Mouse (Mus musculus) CH12.LX (cell line): ENCODE measurements at regions not wholly inside any gene's neighbourhood (a gene's known extent, or its start where the extent isn't known, plus 50 kb on each side); places are given as distances from the start of the nearest gene placed in this dataset.

ENCODE experiments used
- DNase-seq: peaks from one replicate; pipeline ENCODE4 v3.0.0-alpha.2; 2013; ENCODE audit errors: extremely low read depth
- H3K27ac ChIP-seq: 2 replicates; pipeline ENCODE4 v1.5.1; 2012; ENCODE audit warnings: low read depth, mild to moderate bottlenecking, control low read depth, moderate library complexity; ENCODE audit not compliant: insufficient read depth
- H3K27me3 ChIP-seq: replicated peaks from 2 replicates; pipeline ENCODE3; 2012; ENCODE audit warnings: inconsistent platforms
- H3K36me3 ChIP-seq, 2 experiments: replicated peaks in 1 of 2; 2 replicates each; pipeline versions ENCODE3 to v1.6.1; 2012; ENCODE audit warnings: inconsistent platforms in 1 of 2, low read length in 1 of 2, mild to moderate bottlenecking in 1 of 2, mixed read lengths in 1 of 2, moderate library complexity in 1 of 2; ENCODE audit not compliant: control insufficient read depth in 1 of 2, insufficient read depth in 1 of 2
- H3K4me1 ChIP-seq, 2 experiments: 2 replicates each; pipeline ENCODE4 v1.6.1; 2012; ENCODE audit warnings: inconsistent platforms in 1 of 2, moderate library complexity in 1 of 2; ENCODE audit not compliant: insufficient read depth in 2 of 2, control insufficient read depth in 1 of 2
- H3K4me2 ChIP-seq: 2 replicates; pipeline ENCODE4 v1.6.1; 2012; ENCODE audit warnings: low read depth, mild to moderate bottlenecking, control low read depth; ENCODE audit not compliant: poor library complexity, insufficient read depth, severe bottlenecking
- H3K4me3 ChIP-seq, 3 experiments: fragments of 150-350 bp in 1 of 3; sonication (generic) in 1 of 3; replicated peaks in 1 of 3; 2 replicates each; pipeline versions ENCODE3 to v1.5.1; 2011 to 2012; ENCODE audit warnings: low read depth in 2 of 3, low read length in 2 of 3, mild to moderate bottlenecking in 2 of 3, moderate library complexity in 2 of 3, control low read depth in 1 of 3, improper control_type of control experiment in 1 of 3, inconsistent platforms in 1 of 3, mixed read lengths in 1 of 3; ENCODE audit not compliant: poor library complexity in 1 of 3
- H3K79me2 ChIP-seq: replicated peaks from 2 replicates; pipeline ENCODE4 v1.6.1; 2012; ENCODE audit warnings: mild to moderate bottlenecking, moderate library complexity; ENCODE audit not compliant: control insufficient read depth, poor library complexity, insufficient read depth, severe bottlenecking; ENCODE audit errors: extremely low read depth
- H3K9ac ChIP-seq: 2 replicates; pipeline ENCODE4 v1.6.1; 2012; ENCODE audit warnings: low read depth, mild to moderate bottlenecking, control low read depth, moderate library complexity; ENCODE audit not compliant: insufficient read depth
- H3K9me3 ChIP-seq: replicated peaks from 2 replicates; pipeline ENCODE3; 2012; ENCODE audit warnings: low read length, inconsistent platforms, mixed read lengths
- CHD1 ChIP-seq: IDR thresholded peaks from 2 replicates; pipeline ENCODE4 v1.6.1; 2012; ENCODE audit warnings: low read depth, low read length, improper control_type of control experiment, inconsistent platforms
- CTCF ChIP-seq, 2 experiments: IDR thresholded peaks in 1 of 2; conservative IDR thresholded peaks in 1 of 2; 2 replicates each; pipeline ENCODE4 v1.5.1; 2011 to 2012; ENCODE audit warnings: low read depth in 2 of 2, low read length in 2 of 2, improper control_type of control experiment in 1 of 2, inconsistent platforms in 1 of 2, mild to moderate bottlenecking in 1 of 2, moderate library complexity in 1 of 2
- E2F4 ChIP-seq: IDR thresholded peaks from 2 replicates; pipeline ENCODE4 v1.6.1; 2011; ENCODE audit warnings: low read depth, low read length, improper control_type of control experiment; ENCODE audit not compliant: insufficient replicate concordance
- EP300 ChIP-seq: IDR thresholded peaks from 2 replicates; pipeline ENCODE4 v1.6.1; 2011; ENCODE audit warnings: low read length, improper control_type of control experiment
- HCFC1 ChIP-seq: IDR thresholded peaks from 2 replicates; pipeline ENCODE4 v1.6.1; 2012; ENCODE audit warnings: low read depth, mild to moderate bottlenecking, inconsistent platforms, low read length, improper control_type of control experiment
- JUN ChIP-seq: IDR thresholded peaks from 2 replicates; pipeline ENCODE4 v1.6.1; 2011; ENCODE audit warnings: low read depth, mild to moderate bottlenecking, low read length, improper control_type of control experiment, moderate library complexity; ENCODE audit not compliant: insufficient read depth
- JUND ChIP-seq: conservative IDR thresholded peaks from 2 replicates; pipeline ENCODE4 v1.6.1; 2011; ENCODE audit warnings: low read depth, low read length, improper control_type of control experiment
- KAT2A ChIP-seq: IDR thresholded peaks from 2 replicates; pipeline ENCODE4 v1.6.1; 2012; ENCODE audit warnings: low read length, improper control_type of control experiment, inconsistent platforms; ENCODE audit not compliant: insufficient replicate concordance
- MAZ ChIP-seq: IDR thresholded peaks from 2 replicates; pipeline ENCODE4 v1.6.1; 2012; ENCODE audit warnings: low read depth, mild to moderate bottlenecking, inconsistent platforms, low read length, improper control_type of control experiment, moderate library complexity
- NRF1 ChIP-seq: IDR thresholded peaks from 2 replicates; pipeline ENCODE4 v1.6.1; 2014; ENCODE audit warnings: low read depth, mild to moderate bottlenecking, inconsistent platforms, low read length, improper control_type of control experiment, moderate library complexity
- POLR2AphosphoS2 ChIP-seq: IDR thresholded peaks from 2 replicates; pipeline ENCODE4 v1.6.1; 2011; ENCODE audit warnings: low read depth, low read length, improper control_type of control experiment
- RAD21 ChIP-seq: IDR thresholded peaks from 2 replicates; pipeline ENCODE4 v1.6.1; 2011; ENCODE audit warnings: low read depth, mild to moderate bottlenecking, low read length, improper control_type of control experiment, moderate library complexity
- RCOR1 ChIP-seq: conservative IDR thresholded peaks from 2 replicates; pipeline ENCODE4 v1.6.1; 2012; ENCODE audit warnings: low read depth, mild to moderate bottlenecking, inconsistent platforms, low read length, improper control_type of control experiment
- TBP ChIP-seq: conservative IDR thresholded peaks from 2 replicates; pipeline ENCODE4 v1.6.1; 2011; ENCODE audit warnings: low read depth, low read length, improper control_type of control experiment
- TCF12 ChIP-seq: IDR thresholded peaks from 2 replicates; pipeline ENCODE4 v1.6.1; 2014; ENCODE audit warnings: low read depth, mild to moderate bottlenecking, inconsistent platforms, low read length, improper control_type of control experiment
- USF1 ChIP-seq: IDR thresholded peaks from 2 replicates; pipeline ENCODE4 v1.6.1; 2014; ENCODE audit warnings: low read depth, mild to moderate bottlenecking, inconsistent platforms, low read length, improper control_type of control experiment
- ZC3H11A ChIP-seq: IDR thresholded peaks from 2 replicates; pipeline ENCODE4 v1.6.1; 2012; ENCODE audit warnings: low read depth, mild to moderate bottlenecking, inconsistent platforms, low read length, improper control_type of control experiment
- ZMIZ1 ChIP-seq: IDR thresholded peaks from 2 replicates; pipeline ENCODE4 v1.6.1; 2012; ENCODE audit warnings: low read depth, mild to moderate bottlenecking, inconsistent platforms, low read length, improper control_type of control experiment
- dilution Hi-C: fragments of 300-500 bp; cut with MboI; formaldehyde crosslinking; loops from 2 replicates; pipeline ENCODE4 v1.14.3; 2020; ENCODE audit warnings: low sequenced_read_pairs; ENCODE audit not compliant: extremely low pct_unique_long_range_greater_than_20kb, extremely low pct_ligation_motif_present
- in situ Hi-C: fragments of 300-500 bp; cut with MboI; formaldehyde crosslinking; loops from 3 replicates; pipeline ENCODE4 v1.14.3; 2019; ENCODE audit warnings: low sequenced_read_pairs, low pct_ligation_motif_present, low pct_unique_long_range_greater_than_20kb, mixed read lengths

DNA sequence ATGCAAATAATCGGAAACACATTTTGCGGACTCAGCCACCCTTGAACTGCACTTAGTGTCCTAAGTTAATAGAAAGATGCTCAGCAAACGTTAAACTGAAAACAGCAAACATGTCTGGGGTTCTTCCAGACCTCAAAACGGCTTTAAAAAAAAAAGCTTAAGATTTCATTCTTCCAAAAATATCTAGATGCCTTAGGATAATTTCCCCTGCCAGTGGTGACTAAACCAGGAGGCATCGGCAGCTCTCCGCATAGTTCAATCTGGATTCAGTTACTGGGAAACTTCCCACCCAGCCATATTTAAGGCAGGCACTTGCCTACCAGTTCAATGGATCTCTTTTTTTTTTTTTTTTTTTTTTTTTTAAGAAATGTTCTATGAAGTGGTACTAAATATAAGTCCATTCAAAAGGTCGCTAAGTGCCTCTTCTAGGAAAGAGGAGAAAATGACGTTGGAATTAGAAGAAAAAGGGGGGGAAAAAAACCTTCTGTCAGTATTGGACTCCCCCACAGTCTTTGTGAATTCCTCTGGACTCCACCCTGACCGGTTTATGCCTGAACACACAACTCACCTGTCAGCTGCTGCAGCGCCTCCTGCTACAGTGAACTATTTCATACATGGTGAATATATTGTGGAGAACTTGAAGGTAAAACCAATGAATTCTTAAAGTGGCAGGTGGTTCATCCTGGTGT, 145.7 kb upstream of the Dapk1 start:
- H3K27me3 ChIP-seq, result no peaks in the 10 kb centered on the region
- TF ChIP-seq POLR2AphosphoS2, result no peak
- TF ChIP-seq RAD21, result no peak
- TF ChIP-seq RCOR1, result no peak
- no peak for TF ChIP-seq JUN
- TF ChIP-seq USF1, result no peak
- no peak for TF ChIP-seq MAZ
- TF ChIP-seq CHD1, result no peak
- no peak for TF ChIP-seq E2F4
- TF ChIP-seq ZC3H11A, result no peak
- no peak for TF ChIP-seq KAT2A
- no peak for TF ChIP-seq HCFC1
- no peak for TF ChIP-seq NRF1
- dilution Hi-C loops (no loop called here), in situ Hi-C loops (loop anchor here (25.0 kb wide), 1 partner anchor 569 kb away; no protein-coding TSS in a partner anchor)
- no peaks in the 10 kb centered on the region for H3K36me3 ChIP-seq
- peaks cover 82% of the 10 kb centered on the region for H3K9me3 ChIP-seq
- no peaks in the 10 kb centered on the region for H3K79me2 ChIP-seq
- H3K4me3 ChIP-seq, result no peak overlapping the region
- H3K4me1 ChIP-seq, result no peaks in the 10 kb centered on the region
- no peak for DNase-seq
- H3K27ac ChIP-seq, result no peak overlapping the region
- no peak overlapping the region for H3K9ac ChIP-seq
- H3K4me2 ChIP-seq, result no peak overlapping the region

DNA sequence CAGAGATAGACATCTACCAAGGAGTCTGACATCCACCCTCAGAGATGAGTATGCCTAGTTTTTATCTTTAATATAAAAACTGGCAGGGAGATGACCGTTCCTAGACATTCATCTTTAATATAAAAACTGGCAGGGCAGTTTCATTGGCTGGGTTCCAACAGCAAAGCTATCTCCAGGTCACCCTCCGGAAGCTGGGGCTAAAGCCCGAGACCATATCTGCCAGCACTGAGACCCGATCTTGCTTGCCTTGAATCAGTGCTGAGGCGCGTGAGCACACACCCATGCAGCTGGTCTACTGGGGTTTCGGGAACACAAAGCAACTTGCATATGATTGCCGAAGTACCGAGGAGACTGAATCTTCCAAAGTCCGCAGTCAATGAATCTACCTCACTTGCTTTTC, 144.5 kb upstream of the Dapk1 start:
- Histone ChIP-seq H3K4me3 (no peak overlapping the region), H3K4me2 (no peak overlapping the region), H3K9me3 (peaks cover 76% of the 10 kb centered on the region), H3K36me3 (no peaks in the 10 kb centered on the region), H3K9ac (no peak overlapping the region), H3K27me3 (no peaks in the 10 kb centered on the region), H3K79me2 (no peaks in the 10 kb centered on the region), H3K4me1 (no peaks in the 10 kb centered on the region), H3K27ac (no peak overlapping the region)
- TF ChIP-seq TBP (no peak), TCF12 (no peak), KAT2A (no peak), EP300 (no peak), ZC3H11A (no peak), JUND (no peak), E2F4 (no peak), ZMIZ1 (no peak), RAD21 (no peak), CTCF (conservative IDR thresholded peaks at IDR 0.05 in 1 of 2, IDR thresholded peaks at IDR 0.05 in 1 of 2; ENCODE audit: low read depth in 2 of 2, low read length in 2 of 2) (no peak)
- DNase-seq, result no peak
- in situ Hi-C loops, result loop anchor here (25.0 kb wide), 1 partner anchor 570 kb away; no protein-coding TSS in a partner anchor
- dilution Hi-C loops, result no loop called here
